Mouse (Mus musculus): Measurements from ENCODE around the gene Rgs6. TPM values are rescaled to one million over a fixed set of nuclear protein-coding genes. Genes with fewer than 3 reads are reported as not detected.

The Rgs6 gene
- polyA plus RNA-seq, 1 experiment = 0.58 TPM

DNA sequence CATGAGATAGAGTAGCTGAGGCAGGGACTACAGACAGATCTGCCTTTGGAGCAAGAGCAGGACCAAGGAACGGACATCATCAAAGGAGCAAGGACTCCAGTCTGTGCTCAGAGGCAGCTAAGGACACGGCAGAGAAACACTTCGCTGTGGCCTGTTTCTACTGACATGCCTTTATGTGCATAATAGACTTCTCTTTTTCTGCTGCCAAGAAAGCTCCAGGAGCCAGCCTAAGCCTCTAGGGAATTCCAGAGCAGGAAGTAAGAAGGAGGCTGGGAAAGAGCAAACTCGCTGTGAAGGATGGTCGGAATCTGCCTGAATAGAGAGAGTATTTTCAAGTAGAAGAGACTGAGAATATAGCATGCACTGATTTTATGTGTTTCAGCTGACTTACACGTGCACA, 253.5 kb downstream of the Rgs6 start:
- Histone ChIP-seq H3K4me3 (ENCODE audit: low read depth, low read length) (no peak overlapping the region), H3K36me3 (ENCODE audit: control insufficient read depth, insufficient read depth, low read length, poor library complexity, severe bottlenecking) (no peaks in the 10 kb centered on the region), H3K27ac (ENCODE audit: insufficient read depth, low read length) (no peak overlapping the region), H3K9ac (ENCODE audit: low read depth, poor library complexity, severe bottlenecking) (no peak overlapping the region), H3K9me3 (replicated peaks; ENCODE audit: control insufficient read depth, insufficient read depth, low read length, poor library complexity, severe bottlenecking) (peaks cover 6% of the 10 kb centered on the region), H3K27me3 (ENCODE audit: control insufficient read depth, insufficient read depth, low read length, poor library complexity, severe bottlenecking) (no peaks in the 10 kb centered on the region), H3K4me1 (ENCODE audit: control insufficient read depth, insufficient read depth, low read length) (no peaks in the 10 kb centered on the region)
- no peak for TF ChIP-seq POLR2A (IDR thresholded peaks at IDR 0.05; ENCODE audit: insufficient read depth, low read length)
- no peak for TF ChIP-seq EP300 (IDR thresholded peaks at IDR 0.05; ENCODE audit: insufficient read depth, low read depth, low read length)
- TF ChIP-seq CTCF (IDR thresholded peaks at IDR 0.05; ENCODE audit: low read depth, low read length) = no peak

DNA sequence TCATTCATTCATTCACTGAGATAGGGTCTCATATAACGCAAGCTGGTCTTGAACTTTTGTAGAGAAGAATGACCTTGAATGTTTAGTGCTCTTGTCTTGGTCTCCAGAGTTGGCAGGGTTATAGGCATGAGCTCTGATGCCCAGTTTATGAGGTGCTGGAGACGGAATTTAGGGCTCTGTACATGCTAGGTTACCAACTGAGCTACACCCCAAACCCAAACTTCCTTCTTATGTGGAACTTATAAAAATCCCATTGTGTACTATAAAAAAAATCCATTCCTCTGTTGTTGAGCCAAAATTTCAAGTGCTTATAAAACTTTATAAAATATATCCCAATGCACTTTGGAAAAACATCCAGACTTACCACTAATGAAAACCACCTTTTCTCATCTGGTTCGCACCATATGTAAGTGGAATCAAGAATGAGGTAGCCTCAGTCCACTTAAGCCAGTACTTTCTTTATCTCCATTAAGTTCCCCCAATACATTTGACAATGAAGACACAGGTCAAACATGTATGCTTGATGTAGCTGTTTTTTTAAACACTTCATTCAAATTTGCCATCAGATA, 260.3 kb downstream of the Rgs6 start:
- Histone ChIP-seq H3K36me3 (ENCODE audit: control insufficient read depth, insufficient read depth, low read length, poor library complexity, severe bottlenecking) (no peaks in the 10 kb centered on the region), H3K9ac (ENCODE audit: low read depth, poor library complexity, severe bottlenecking) (no peak overlapping the region), H3K4me1 (ENCODE audit: control insufficient read depth, insufficient read depth, low read length) (no peaks in the 10 kb centered on the region), H3K4me3 (ENCODE audit: low read depth, low read length) (no peak overlapping the region), H3K27me3 (ENCODE audit: control insufficient read depth, insufficient read depth, low read length, poor library complexity, severe bottlenecking) (no peaks in the 10 kb centered on the region), H3K27ac (ENCODE audit: insufficient read depth, low read length) (no peak overlapping the region), H3K9me3 (replicated peaks; ENCODE audit: control insufficient read depth, insufficient read depth, low read length, poor library complexity, severe bottlenecking) (no peaks in the 10 kb centered on the region)
- TF ChIP-seq POLR2A (IDR thresholded peaks at IDR 0.05; ENCODE audit: insufficient read depth, low read length) = no peak
- TF ChIP-seq EP300 (IDR thresholded peaks at IDR 0.05; ENCODE audit: insufficient read depth, low read depth, low read length) = no peak
- no peak for TF ChIP-seq CTCF (IDR thresholded peaks at IDR 0.05; ENCODE audit: low read depth, low read length)

DNA sequence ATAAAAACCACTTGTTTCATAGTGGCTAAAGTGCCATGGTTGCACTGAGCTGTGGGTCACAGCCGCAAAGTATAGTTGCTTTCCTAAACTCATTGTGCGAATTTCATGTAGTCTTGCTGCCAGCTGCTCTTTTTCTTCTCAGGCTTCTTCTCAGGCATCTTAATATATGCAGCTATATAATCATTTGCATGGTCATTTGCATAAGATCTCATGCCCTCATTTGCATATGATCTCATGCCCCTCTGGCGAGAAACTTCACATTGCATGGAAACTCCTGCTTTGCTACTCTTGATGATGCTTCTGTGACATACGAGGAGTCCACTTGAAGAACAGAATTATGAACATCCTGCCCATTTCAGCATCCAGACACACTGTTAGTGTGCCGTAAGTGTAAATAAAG, 266.8 kb downstream of the Rgs6 start:
- TF ChIP-seq POLR2A (IDR thresholded peaks at IDR 0.05; ENCODE audit: insufficient read depth, low read length) (no peak), CTCF (IDR thresholded peaks at IDR 0.05; ENCODE audit: low read depth, low read length) (no peak), EP300 (IDR thresholded peaks at IDR 0.05; ENCODE audit: insufficient read depth, low read depth, low read length) (no peak)
- no peaks in the 10 kb centered on the region for H3K27me3 ChIP-seq (ENCODE audit: control insufficient read depth, insufficient read depth, low read length, poor library complexity, severe bottlenecking)
- no peaks in the 10 kb centered on the region for H3K36me3 ChIP-seq (ENCODE audit: control insufficient read depth, insufficient read depth, low read length, poor library complexity, severe bottlenecking)
- no peak overlapping the region for H3K9ac ChIP-seq (ENCODE audit: low read depth, poor library complexity, severe bottlenecking)
- no peaks in the 10 kb centered on the region for H3K4me1 ChIP-seq (ENCODE audit: control insufficient read depth, insufficient read depth, low read length)
- no peaks in the 10 kb centered on the region for H3K9me3 ChIP-seq (replicated peaks; ENCODE audit: control insufficient read depth, insufficient read depth, low read length, poor library complexity, severe bottlenecking)
- H3K4me3 ChIP-seq (ENCODE audit: low read depth, low read length) = no peak overlapping the region
- no peak overlapping the region for H3K27ac ChIP-seq (ENCODE audit: insufficient read depth, low read length)

DNA sequence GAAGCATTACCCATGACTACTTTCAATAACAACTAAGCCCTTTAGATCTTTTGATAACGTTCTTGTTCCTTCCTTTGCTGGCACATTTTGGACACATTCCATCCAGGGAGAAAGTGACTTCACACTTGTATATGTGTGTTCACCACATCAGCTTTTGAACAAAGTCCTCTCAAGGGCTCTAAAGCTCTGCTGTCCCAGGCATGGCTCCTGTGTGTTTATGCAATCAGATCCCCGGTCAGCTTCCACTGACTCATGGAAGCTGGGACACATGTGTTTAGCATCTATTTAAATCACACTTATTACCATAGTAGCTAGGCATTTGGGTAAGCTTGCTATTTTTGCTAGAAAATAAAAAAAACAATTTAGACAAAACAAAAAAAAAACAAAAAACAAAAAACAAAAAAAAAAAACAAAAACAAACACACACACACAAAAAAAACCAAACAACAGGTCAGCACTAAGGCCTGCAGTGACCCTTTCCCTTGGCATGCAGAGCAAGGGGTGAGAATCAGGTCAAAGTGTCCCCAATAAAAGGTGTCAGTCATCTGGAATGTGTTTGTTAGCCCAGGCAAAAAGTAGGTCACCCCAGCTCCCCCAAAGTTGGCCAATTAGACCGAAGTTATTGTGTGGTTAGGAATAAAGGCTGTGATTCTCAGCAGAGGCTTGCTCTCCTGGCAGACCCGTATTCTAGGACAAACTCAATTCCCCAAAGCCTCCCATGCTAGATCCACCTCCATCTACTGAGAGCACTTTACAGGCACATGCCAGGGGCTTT, 267.4 kb downstream of the Rgs6 start:
- H3K27ac ChIP-seq (ENCODE audit: insufficient read depth, low read length) = no peak overlapping the region
- TF ChIP-seq CTCF (IDR thresholded peaks at IDR 0.05; ENCODE audit: low read depth, low read length) (no peak), EP300 (IDR thresholded peaks at IDR 0.05; ENCODE audit: insufficient read depth, low read depth, low read length) (no peak), POLR2A (IDR thresholded peaks at IDR 0.05; ENCODE audit: insufficient read depth, low read length) (no peak)
- H3K4me1 ChIP-seq (ENCODE audit: control insufficient read depth, insufficient read depth, low read length) = no peaks in the 10 kb centered on the region
- H3K4me3 ChIP-seq (ENCODE audit: low read depth, low read length) = no peak overlapping the region
- no peaks in the 10 kb centered on the region for H3K27me3 ChIP-seq (ENCODE audit: control insufficient read depth, insufficient read depth, low read length, poor library complexity, severe bottlenecking)
- no peaks in the 10 kb centered on the region for H3K36me3 ChIP-seq (ENCODE audit: control insufficient read depth, insufficient read depth, low read length, poor library complexity, severe bottlenecking)
- H3K9me3 ChIP-seq (replicated peaks; ENCODE audit: control insufficient read depth, insufficient read depth, low read length, poor library complexity, severe bottlenecking) = no peaks in the 10 kb centered on the region
- no peak overlapping the region for H3K9ac ChIP-seq (ENCODE audit: low read depth, poor library complexity, severe bottlenecking)

DNA sequence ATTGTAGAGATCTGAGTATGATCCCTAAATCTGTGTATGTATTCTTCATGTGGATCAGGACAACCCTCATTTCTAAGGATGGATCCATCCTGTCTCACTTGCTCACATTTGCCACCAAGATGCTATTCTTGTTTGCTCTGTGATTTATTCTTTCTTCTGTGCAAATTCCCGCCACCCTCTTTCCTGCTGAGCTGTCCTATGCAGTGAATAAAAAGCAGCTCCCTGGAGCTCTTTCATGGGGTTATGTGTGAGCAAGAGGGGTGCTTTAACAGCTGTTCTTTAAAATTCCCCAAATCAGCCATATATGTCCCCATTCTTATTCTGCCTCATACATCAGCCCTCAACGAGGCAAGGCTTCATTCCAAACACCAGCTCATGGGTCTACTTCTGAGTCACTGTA, 277.6 kb downstream of the Rgs6 start:
- H3K4me3 ChIP-seq (ENCODE audit: low read depth, low read length) = no peak overlapping the region
- TF ChIP-seq CTCF (IDR thresholded peaks at IDR 0.05; ENCODE audit: low read depth, low read length) = no peak
- TF ChIP-seq POLR2A (IDR thresholded peaks at IDR 0.05; ENCODE audit: insufficient read depth, low read length) = no peak
- H3K27me3 ChIP-seq (ENCODE audit: control insufficient read depth, insufficient read depth, low read length, poor library complexity, severe bottlenecking) = no peaks in the 10 kb centered on the region
- no peaks in the 10 kb centered on the region for H3K4me1 ChIP-seq (ENCODE audit: control insufficient read depth, insufficient read depth, low read length)
- no peaks in the 10 kb centered on the region for H3K36me3 ChIP-seq (ENCODE audit: control insufficient read depth, insufficient read depth, low read length, poor library complexity, severe bottlenecking)
- H3K9ac ChIP-seq (ENCODE audit: low read depth, poor library complexity, severe bottlenecking) = no peak overlapping the region
- no peak overlapping the region for H3K27ac ChIP-seq (ENCODE audit: insufficient read depth, low read length)
- no peaks in the 10 kb centered on the region for H3K9me3 ChIP-seq (replicated peaks; ENCODE audit: control insufficient read depth, insufficient read depth, low read length, poor library complexity, severe bottlenecking)

DNA sequence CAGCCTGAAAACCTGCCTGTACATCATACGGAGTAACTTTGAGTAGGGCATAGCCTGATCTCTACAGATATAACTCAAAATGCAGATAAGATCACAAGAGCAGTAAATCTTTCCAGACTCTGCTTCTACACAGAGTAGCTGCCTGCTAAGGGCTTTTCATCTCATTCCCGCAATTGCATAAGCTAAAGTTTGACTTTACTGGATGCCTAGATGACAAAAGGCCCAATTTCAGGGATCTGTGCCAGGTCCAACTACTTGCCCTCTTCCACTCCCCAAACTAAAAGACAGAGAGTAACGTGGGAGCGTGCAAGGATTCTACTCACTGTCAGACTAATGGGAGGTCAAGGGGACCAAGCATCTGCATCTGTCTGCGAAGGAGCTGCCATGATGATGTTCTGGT, 292.6 kb downstream of the Rgs6 start:
- Histone ChIP-seq H3K9me3 (replicated peaks; ENCODE audit: control insufficient read depth, insufficient read depth, low read length, poor library complexity, severe bottlenecking) (no peaks in the 10 kb centered on the region), H3K9ac (ENCODE audit: low read depth, poor library complexity, severe bottlenecking) (no peak overlapping the region), H3K36me3 (ENCODE audit: control insufficient read depth, insufficient read depth, low read length, poor library complexity, severe bottlenecking) (no peaks in the 10 kb centered on the region), H3K4me3 (ENCODE audit: low read depth, low read length) (no peak overlapping the region), H3K27ac (ENCODE audit: insufficient read depth, low read length) (no peak overlapping the region), H3K27me3 (ENCODE audit: control insufficient read depth, insufficient read depth, low read length, poor library complexity, severe bottlenecking) (no peaks in the 10 kb centered on the region), H3K4me1 (ENCODE audit: control insufficient read depth, insufficient read depth, low read length) (no peaks in the 10 kb centered on the region)
- TF ChIP-seq CTCF (IDR thresholded peaks at IDR 0.05; ENCODE audit: low read depth, low read length) (no peak), POLR2A (IDR thresholded peaks at IDR 0.05; ENCODE audit: insufficient read depth, low read length) (no peak)

Data from ES-Bruce4 (cell line).